Mouse (Mus musculus): ENCODE measurements around the gene Olfr1513. TPM values are rescaled to one million over a fixed set of nuclear protein-coding genes. Genes with fewer than 3 reads are reported as not detected.
"Not testable (repeated sequence)": the region's sequence is repeated elsewhere in the genome, so short reads cannot be mapped to it uniquely, and the experiment has no call there.

Gene Olfr1513
- not detected in 2 replicates for polyA plus RNA-seq (2012)

DNA sequence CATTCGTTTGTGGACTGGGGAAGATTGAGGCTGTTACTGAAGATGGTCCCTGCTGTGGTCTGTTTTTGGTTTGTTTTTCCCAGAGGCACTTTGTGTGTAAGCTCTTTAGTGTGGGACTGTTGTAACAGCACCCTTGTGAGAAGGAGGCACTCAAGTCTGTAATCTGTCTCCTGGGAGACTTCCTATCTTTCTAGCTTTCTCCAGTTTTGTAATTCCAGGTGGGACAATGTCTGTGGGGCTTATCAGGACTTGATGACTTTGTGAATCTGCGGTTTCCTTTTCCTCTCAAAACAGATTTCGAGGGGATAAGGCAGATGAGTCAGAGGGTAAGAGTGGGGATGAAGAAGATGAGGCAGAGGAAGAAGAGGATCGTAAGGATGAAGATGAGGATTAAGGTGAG is at the start of gene Olfr1513:
TSS of gene Olfr1513 (minus strand) at position 101 of the 400 bp plus-strand sequence.
- H3K4me3 ChIP-seq (replicated peaks) = no peak within 1 kb of the TSS
- TF ChIP-seq TAL1 (IDR thresholded peaks at IDR 0.05; ENCODE audit: low read length) = no peak
- no peak for TF ChIP-seq GATA1 (IDR thresholded peaks at IDR 0.05; ENCODE audit: low read length)
- no peaks in the 10 kb centered on the region for H3K27me3 ChIP-seq (ENCODE audit: control insufficient read depth)
- H3K36me3 ChIP-seq (ENCODE audit: control insufficient read depth) = no peaks in the 10 kb centered on the region
- no peaks in the 10 kb centered on the region for H3K9me3 ChIP-seq (ENCODE audit: control insufficient read depth, low read length)
- no peaks in the 10 kb centered on the region for H3K4me1 ChIP-seq (ENCODE audit: control insufficient read depth)

DNA sequence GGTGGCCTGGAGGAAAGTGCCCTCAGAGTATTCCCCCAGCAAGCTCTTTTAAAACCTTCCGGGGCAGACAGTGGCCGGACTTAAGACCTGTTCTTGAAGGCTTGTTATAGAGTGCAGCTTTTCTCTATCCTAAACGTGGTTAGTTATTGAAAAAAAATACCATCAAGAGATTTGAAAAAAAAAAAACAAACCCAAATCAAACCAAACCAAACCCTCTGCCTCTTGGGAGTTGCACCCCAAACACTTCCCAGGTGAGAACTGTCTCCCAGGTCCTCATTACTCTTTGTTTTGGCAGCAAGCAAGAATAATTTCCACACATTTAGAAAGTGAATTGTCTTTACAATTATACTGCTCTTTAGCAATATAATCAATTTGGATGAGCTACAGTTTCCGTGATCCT is 41.1 kb upstream of the Olfr1513 start, which contains the start of gene Olfr1511:
TSS of gene Olfr1511 (minus strand) at position 101 of the 400 bp plus-strand sequence.
- Histone ChIP-seq H3K9me3 (ENCODE audit: control insufficient read depth, low read length) (no peaks in the 10 kb centered on the region), H3K27me3 (ENCODE audit: control insufficient read depth) (no peaks in the 10 kb centered on the region), H3K4me1 (ENCODE audit: control insufficient read depth) (no peaks in the 10 kb centered on the region), H3K36me3 (ENCODE audit: control insufficient read depth) (no peaks in the 10 kb centered on the region), H3K4me3 (replicated peaks) (no peak within 1 kb of the TSS)
- TF ChIP-seq TAL1 (IDR thresholded peaks at IDR 0.05; ENCODE audit: low read length) (no peak), GATA1 (IDR thresholded peaks at IDR 0.05; ENCODE audit: low read length) (no peak)

DNA sequence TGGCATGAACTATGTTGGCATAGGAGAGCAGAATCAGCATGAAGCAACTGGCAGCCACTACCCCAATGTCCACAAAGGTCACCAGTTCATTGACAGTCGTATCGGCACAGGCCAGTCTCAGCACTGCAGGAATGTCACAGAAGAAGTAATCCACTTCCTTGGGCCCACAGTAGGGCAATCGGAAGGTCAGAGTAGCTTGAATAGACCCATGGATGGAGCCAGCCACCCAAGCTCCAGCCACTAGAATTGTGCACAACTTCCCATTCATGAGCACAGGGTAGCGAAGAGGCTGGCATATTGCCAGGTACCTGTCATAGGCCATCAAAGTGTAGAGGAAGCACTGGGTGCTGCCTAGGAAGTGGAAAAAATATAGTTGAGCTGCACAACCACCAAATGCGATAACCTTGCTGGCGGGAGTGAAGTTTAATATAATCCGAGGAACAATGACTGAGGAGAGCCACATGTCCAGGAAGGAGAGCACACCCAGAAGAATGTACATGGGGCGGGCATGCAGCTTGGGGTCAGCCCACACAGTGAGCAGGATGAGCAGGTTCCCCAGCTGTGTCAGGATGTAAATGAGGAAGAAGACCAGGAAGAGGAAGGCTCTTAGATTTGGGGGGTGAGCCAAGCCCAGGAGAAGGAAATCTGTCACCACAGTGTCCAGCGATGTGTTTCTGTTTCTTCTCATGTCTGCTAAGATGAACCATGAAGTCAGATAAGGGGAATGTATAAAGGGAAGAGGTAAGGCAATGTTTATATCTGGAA is 34.1 kb upstream of the Olfr1513 start:
- H3K36me3 ChIP-seq (ENCODE audit: control insufficient read depth); H3K27me3 ChIP-seq (ENCODE audit: control insufficient read depth); H3K4me3 ChIP-seq (replicated peaks); H3K9me3 ChIP-seq (ENCODE audit: control insufficient read depth, low read length); H3K4me1 ChIP-seq (ENCODE audit: control insufficient read depth): not testable (repeated sequence)

DNA sequence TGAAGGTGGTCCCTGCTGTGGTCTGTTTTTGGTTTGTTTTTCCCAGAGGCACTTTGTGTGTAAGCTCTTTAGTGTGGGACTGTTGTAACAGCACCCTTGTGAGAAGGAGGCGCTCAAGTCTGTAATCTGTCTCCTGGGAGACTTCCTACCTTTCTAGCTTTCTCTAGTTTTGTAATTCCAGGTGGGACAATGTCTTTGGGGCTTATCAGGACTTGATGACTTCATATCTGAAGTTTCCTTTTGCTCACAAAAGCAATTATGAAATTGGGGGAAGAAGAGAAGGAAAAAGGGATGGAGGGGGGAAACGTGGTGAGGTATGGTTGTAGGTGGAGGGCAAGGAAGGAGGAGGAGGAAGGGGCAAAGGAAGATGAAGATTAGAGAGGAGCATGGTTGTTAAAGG is 22.9 kb upstream of the Olfr1513 start, which contains the start of gene Olfr1512:
TSS of gene Olfr1512 (minus strand) at position 101 of the 400 bp plus-strand sequence.
- Histone ChIP-seq H3K9me3 (ENCODE audit: control insufficient read depth, low read length) (no peaks in the 10 kb centered on the region), H3K4me1 (ENCODE audit: control insufficient read depth) (no peaks in the 10 kb centered on the region), H3K4me3 (replicated peaks) (no peak within 1 kb of the TSS), H3K36me3 (ENCODE audit: control insufficient read depth) (no peaks in the 10 kb centered on the region), H3K27me3 (ENCODE audit: control insufficient read depth) (no peaks in the 10 kb centered on the region)
- TF ChIP-seq GATA1 (IDR thresholded peaks at IDR 0.05; ENCODE audit: low read length) = no peak
- TF ChIP-seq TAL1 (IDR thresholded peaks at IDR 0.05; ENCODE audit: low read length) = no peak

DNA sequence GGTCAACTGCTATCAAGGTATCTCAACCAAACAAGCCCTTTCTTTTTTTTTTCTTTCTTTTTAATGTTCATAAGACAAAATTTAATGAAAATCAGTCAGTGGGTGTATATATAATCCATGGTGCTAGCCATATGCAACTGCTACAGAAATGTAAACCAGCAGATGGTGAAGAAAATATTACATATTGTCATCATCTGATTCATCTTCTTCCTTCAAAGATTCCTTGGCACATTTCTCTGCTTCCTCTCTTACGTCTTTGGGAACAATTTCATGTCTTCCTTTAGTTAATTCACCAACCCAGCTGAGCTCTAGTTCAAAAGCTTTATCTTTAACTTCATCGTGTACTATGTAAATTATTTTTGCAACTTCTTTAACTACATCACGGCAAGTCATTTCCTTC is 12.5 kb upstream of the Olfr1513 start:
- Histone ChIP-seq H3K4me1 (ENCODE audit: control insufficient read depth) (no peaks in the 10 kb centered on the region), H3K4me3 (replicated peaks) (no peak overlapping the region), H3K27me3 (ENCODE audit: control insufficient read depth) (no peaks in the 10 kb centered on the region), H3K9me3 (ENCODE audit: control insufficient read depth, low read length) (no peaks in the 10 kb centered on the region), H3K36me3 (ENCODE audit: control insufficient read depth) (no peaks in the 10 kb centered on the region)
- no peak for TF ChIP-seq GATA1 (IDR thresholded peaks at IDR 0.05; ENCODE audit: low read length)
- no peak for TF ChIP-seq TAL1 (IDR thresholded peaks at IDR 0.05; ENCODE audit: low read length)

DNA sequence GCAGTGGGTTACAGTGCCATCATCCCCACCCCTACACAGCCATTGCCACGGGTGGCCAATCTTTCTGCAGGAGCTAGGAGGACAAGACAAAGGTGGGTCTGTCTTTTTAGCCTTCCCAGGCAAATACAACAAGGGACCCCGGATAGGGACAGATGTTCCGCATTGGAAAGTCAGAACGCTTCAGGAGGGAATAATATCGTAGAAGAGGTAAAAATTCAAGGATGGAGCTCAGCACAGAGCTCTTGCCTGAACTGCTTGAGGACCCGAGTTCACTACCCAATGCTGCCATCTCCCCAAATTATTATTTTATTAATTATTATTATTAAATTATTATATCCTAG is 16.7 kb downstream of the Olfr1513 start:
- Histone ChIP-seq H3K4me3 (replicated peaks) (no peak overlapping the region), H3K9me3 (ENCODE audit: control insufficient read depth, low read length) (no peaks in the 10 kb centered on the region), H3K4me1 (ENCODE audit: control insufficient read depth) (peaks cover 7% of the 10 kb centered on the region), H3K27me3 (ENCODE audit: control insufficient read depth) (peaks cover 9% of the 10 kb centered on the region), H3K36me3 (ENCODE audit: control insufficient read depth) (no peaks in the 10 kb centered on the region)
- TF ChIP-seq TAL1 (IDR thresholded peaks at IDR 0.05; ENCODE audit: low read length) (no peak), GATA1 (IDR thresholded peaks at IDR 0.05; ENCODE audit: low read length) (no peak)

DNA sequence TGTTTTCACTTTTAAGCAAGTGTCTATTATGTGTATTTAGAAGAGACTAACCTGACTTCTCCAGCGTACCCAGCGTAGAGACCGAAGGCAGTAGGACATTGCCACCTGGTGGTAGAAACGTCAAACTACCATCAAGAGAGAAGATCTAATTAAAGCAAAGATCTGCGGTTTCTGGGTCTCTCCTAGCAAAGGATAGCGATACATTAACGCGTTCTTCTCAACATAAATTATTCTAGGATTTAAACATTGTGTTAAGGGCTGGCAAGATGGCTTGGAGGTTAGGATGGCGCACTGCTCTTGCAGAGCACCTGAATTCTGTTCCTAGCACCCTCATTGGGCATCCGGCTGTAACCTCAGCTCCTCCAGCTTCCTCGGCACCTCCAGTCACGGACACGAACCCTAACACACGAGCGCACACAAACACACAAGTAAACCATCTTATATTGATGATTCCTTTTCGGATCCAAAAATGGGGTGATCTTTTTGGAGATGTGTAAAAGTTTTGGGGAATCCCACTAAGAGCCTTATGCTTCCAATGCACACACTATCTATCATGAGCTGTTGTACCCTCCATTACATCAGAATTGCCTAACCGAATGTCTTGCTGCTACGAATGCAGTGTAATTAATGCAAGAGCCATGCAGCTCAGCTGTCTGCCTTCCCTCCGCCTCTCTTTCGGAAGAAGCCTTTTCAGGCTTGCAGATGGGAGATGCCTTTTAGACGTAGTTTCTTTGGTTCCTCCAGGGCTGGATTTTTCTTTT is 17.3 kb downstream of the Olfr1513 start:
- H3K9me3 ChIP-seq (ENCODE audit: control insufficient read depth, low read length) = no peaks in the 10 kb centered on the region
- no peaks in the 10 kb centered on the region for H3K36me3 ChIP-seq (ENCODE audit: control insufficient read depth)
- H3K27me3 ChIP-seq (ENCODE audit: control insufficient read depth) = peaks cover 13% of the 10 kb centered on the region
- no peak overlapping the region for H3K4me3 ChIP-seq (replicated peaks)
- H3K4me1 ChIP-seq (ENCODE audit: control insufficient read depth) = peaks cover 7% of the 10 kb centered on the region
- no peak for TF ChIP-seq GATA1 (IDR thresholded peaks at IDR 0.05; ENCODE audit: low read length)
- TF ChIP-seq TAL1 (IDR thresholded peaks at IDR 0.05; ENCODE audit: low read length) = no peak

DNA sequence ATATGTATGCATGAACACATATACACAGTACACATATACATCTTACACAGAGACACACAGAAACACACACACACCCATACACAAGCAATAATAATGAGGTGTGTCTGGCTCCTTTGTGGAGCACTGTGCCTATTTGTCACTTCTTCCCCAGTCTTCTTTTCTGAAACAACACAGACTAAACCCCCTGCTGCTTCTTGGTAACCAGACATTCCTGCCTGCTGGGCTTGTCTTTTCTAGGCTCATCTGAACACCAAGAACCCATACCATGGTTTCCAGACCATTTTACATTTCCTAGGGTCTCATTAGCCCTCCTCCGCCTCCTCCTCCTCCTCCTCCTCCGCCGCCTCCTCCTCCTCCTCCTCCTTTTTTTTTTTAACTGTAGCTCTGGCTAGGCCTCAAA is 24.0 kb downstream of the Olfr1513 start:
- Histone ChIP-seq H3K36me3 (ENCODE audit: control insufficient read depth) (no peaks in the 10 kb centered on the region), H3K27me3 (ENCODE audit: control insufficient read depth) (peaks cover 63% of the 10 kb centered on the region), H3K9me3 (ENCODE audit: control insufficient read depth, low read length) (no peaks in the 10 kb centered on the region; the same call in 1 of the 2 replicates), H3K4me3 (replicated peaks) (no peak overlapping the region), H3K4me1 (ENCODE audit: control insufficient read depth) (no peaks in the 10 kb centered on the region)
- TF ChIP-seq TAL1 (IDR thresholded peaks at IDR 0.05; ENCODE audit: low read length) (no peak), GATA1 (IDR thresholded peaks at IDR 0.05; ENCODE audit: low read length) (no peak)

DNA sequence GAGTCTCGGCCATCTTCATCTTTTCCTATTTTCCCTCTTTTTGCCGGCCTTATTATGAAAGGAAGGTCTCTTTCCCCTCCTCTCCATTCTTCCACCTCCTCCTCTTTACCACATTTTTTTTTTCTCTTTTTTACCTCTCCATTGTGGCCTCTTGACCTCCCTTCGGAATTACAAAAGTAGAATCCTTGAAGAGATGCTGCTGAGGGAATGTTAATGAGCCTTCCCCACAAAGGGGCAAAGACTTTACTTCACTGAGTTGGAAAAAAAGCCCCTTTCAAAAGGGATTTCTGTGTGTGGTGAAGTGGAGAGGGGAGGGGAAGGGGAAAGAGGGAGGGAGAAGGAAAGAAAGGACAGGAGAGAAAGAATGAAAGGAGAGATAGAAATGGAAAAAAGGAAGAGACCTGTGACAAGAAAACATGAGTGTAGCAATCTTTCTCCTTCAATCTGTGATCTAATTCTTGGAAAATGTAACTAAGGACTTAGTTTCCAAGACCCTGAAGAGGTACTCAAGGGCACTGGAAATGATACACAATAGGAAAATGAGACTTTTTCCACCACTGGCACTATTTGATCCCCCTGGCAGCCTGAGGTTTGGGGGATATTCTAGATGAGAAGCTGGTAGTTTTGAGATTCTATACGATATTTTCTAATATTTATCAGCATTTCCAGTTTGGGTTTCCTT is 25.0 kb downstream of the Olfr1513 start:
- Histone ChIP-seq H3K9me3 (ENCODE audit: control insufficient read depth, low read length) (no peaks in the 10 kb centered on the region; the same call in 1 of the 2 replicates), H3K27me3 (ENCODE audit: control insufficient read depth) (peaks cover 73% of the 10 kb centered on the region), H3K36me3 (ENCODE audit: control insufficient read depth) (no peaks in the 10 kb centered on the region), H3K4me3 (replicated peaks) (no peak overlapping the region), H3K4me1 (ENCODE audit: control insufficient read depth) (no peaks in the 10 kb centered on the region)
- TF ChIP-seq TAL1 (IDR thresholded peaks at IDR 0.05; ENCODE audit: low read length) (no peak), GATA1 (IDR thresholded peaks at IDR 0.05; ENCODE audit: low read length) (no peak)
